Mouse (Mus musculus) heart, postnatal 10 days (tissue): ENCODE data around the gene Kcnh2. TPM values are rescaled to one million over a fixed set of nuclear protein-coding genes. Genes with fewer than 3 reads are reported as not detected.

Source experiments
- total RNA-seq, 2 experiments: library from RNA; stranded (reverse); gene quantifications; 2 replicates each; pipeline ENCODE4 v1.2.3; 2021

Gene Kcnh2
- total RNA-seq, 2 experiments from 2014 or later = 90.5 to 93.9 TPM

Other genes with a start within 250 kb of the Kcnh2 start
- gene Nupl2, start 186.6 kb downstream of the Kcnh2 start, total RNA-seq = 10 to 100 TPM in 1 of 2 experiments, 1 to 10 TPM in 1; 9.1 to 10.7 TPM
- gene Nos3, start 13.2 kb upstream of the Kcnh2 start, total RNA-seq = 10 to 100 TPM; 44.0 to 44.4 TPM
- gene Atg9b, start 40.5 kb upstream of the Kcnh2 start, total RNA-seq = under 1 TPM; 0.62 to 0.89 TPM
- gene Abcb8, start 42.1 kb upstream of the Kcnh2 start, total RNA-seq = 10 to 100 TPM; 85.0 to 88.5 TPM
- gene Asic3, start 61.8 kb upstream of the Kcnh2 start, total RNA-seq = under 1 TPM; 0.12 to 0.22 TPM
- 10 to 100 TPM; 21.5 to 25.0 TPM for gene Cdk5, start 71.9 kb upstream of the Kcnh2 start, total RNA-seq
- gene Slc4a2, start 72.2 kb upstream of the Kcnh2 start, total RNA-seq = 10 to 100 TPM; 49.2 to 52.4 TPM
- gene Fastk, start 93.7 kb upstream of the Kcnh2 start, total RNA-seq = 100 to 1,000 TPM; 207 to 209 TPM
- gene Tmub1, start 96.2 kb upstream of the Kcnh2 start, total RNA-seq = 10 to 100 TPM in 1 of 2 experiments, 1 to 10 TPM in 1; 9.6 to 10.7 TPM
- gene Agap3, start 100.6 kb upstream of the Kcnh2 start, total RNA-seq = 10 to 100 TPM; 83.1 to 84.8 TPM
- gene Gbx1, start 175.6 kb upstream of the Kcnh2 start, total RNA-seq = under 1 TPM in 1 of 2 experiments, not detected in 1; 0.10 TPM
- 10 to 100 TPM; 41.9 to 47.0 TPM for gene Asb10, start 189.4 kb upstream of the Kcnh2 start, total RNA-seq
- not detected for gene 4931409K22Rik, start 205.2 kb upstream of the Kcnh2 start, total RNA-seq
- 10 to 100 TPM; 44.2 to 47.5 TPM for gene Abcf2, start 225.9 kb upstream of the Kcnh2 start, total RNA-seq
- gene Chpf2, start 235.1 kb upstream of the Kcnh2 start, total RNA-seq = 10 to 100 TPM; 19.4 to 19.8 TPM